Comparison of ENCODE assay signal across 8 mouse cellular contexts in the genomic region with DNA sequence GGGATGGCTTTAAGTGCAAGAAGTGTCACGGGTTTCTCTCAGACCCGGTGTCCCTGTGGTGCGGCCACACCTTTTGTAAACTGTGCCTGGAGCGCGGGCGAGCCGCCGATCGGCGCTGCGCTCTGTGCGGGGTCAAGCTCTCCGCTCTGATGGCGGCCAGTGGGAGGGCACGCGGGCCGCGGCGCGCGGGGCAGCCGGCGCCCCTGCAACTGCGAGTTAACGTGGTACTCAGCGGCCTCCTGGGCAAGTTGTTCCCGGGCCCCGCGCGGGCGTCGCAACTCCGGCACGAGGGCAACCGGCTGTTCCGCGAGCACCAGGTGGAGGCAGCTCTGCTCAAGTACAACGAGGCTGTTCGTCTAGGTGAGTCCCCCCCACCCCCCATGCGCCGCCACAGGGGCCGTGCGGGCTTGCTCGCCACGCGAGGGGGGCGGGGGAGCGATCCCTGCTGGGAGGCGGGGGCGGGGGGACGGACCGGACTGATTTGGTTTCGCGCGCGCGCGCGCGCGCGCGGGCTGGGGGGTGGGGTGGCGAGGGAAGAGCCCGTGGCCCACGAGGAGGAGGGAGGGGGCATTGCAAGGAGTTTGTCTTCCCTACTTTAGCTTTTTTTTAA. TPM values are rescaled to one million over a fixed set of nuclear protein-coding genes. Genes with fewer than 3 reads are reported as not detected.
DNase-seq lines count a peak whose midpoint lies in the region; ATAC-seq and TF ChIP-seq lines count a peak whose summit lies in the region.

No protein-coding gene starts in this region.

- H3K27ac ChIP-seq in thymus, adult 2 months (ENCODE audit: control insufficient read depth, insufficient read depth, low read length): no peak overlapping the region
- no peak overlapping the region for H3K27ac ChIP-seq in forebrain, postnatal 0 days (ENCODE audit: low read depth, low read length)
- H3K27ac ChIP-seq in intestine, postnatal 0 days (ENCODE audit: low read depth, low read length): no peak overlapping the region; the same call in 1 of the 2 replicates
- H3K27ac ChIP-seq in liver, embryonic 16.5 days (ENCODE audit: low read length): no peak overlapping the region
- H3K27ac ChIP-seq in olfactory bulb, adult 2 months (ENCODE audit: insufficient read depth, low read depth, low read length): no peak overlapping the region; the same call in 1 of the 2 replicates

- no peak for TF ChIP-seq POLR2A in thymus, adult 2 months (IDR thresholded peaks at IDR 0.05; ENCODE audit: control insufficient read depth, extremely low read depth, insufficient read depth, low read length, poor library complexity)
- TF ChIP-seq POLR2A in olfactory bulb, adult 2 months (IDR thresholded peaks at IDR 0.05; ENCODE audit: insufficient read depth, low read depth, low read length): no peak

- WGBS in thymus, adult 2 months: 1% methylated on average over 56 of the region's 66 CpGs
- WGBS in forebrain, postnatal 0 days: 36% methylated on average over 66 of the region's 66 CpGs
- 28% methylated on average over 53 of the region's 66 CpGs for WGBS in intestine, postnatal 0 days
- WGBS in liver, embryonic 16.5 days (ENCODE audit: insufficient replicate concordance): 17% methylated on average over 63 of the region's 66 CpGs
- 14% methylated on average over 64 of the region's 66 CpGs for WGBS in olfactory bulb, adult 2 months

- ATAC-seq in forebrain, postnatal 0 days: 0 out of 2 replicates have a peak, but pooled peaks have one; percentile 17
- ATAC-seq in intestine, postnatal 0 days: peak; percentile 25; the same call in 1 of the 2 replicates
- ATAC-seq in liver, embryonic 16.5 days (ENCODE audit: low read depth): no peak; the same call in 1 of the 2 replicates

- no peaks in the 10 kb centered on the region for H3K9me3 ChIP-seq in forebrain, postnatal 0 days (ENCODE audit: low read length)
- H3K9me3 ChIP-seq in intestine, postnatal 0 days (ENCODE audit: control insufficient read depth): no peaks in the 10 kb centered on the region
- no peaks in the 10 kb centered on the region for H3K9me3 ChIP-seq in liver, embryonic 16.5 days (replicated peaks; ENCODE audit: control insufficient read depth, low read length)

- peaks cover 3% of the 10 kb centered on the region; the same call in 1 of the 2 replicates for H3K4me1 ChIP-seq in thymus, adult 2 months (replicated peaks; ENCODE audit: control insufficient read depth, insufficient read depth, low read length)
- no peaks in the 10 kb centered on the region for H3K4me1 ChIP-seq in forebrain, postnatal 0 days (ENCODE audit: insufficient read depth)
- no peaks in the 10 kb centered on the region for H3K4me1 ChIP-seq in intestine, postnatal 0 days (replicated peaks; ENCODE audit: control insufficient read depth, insufficient read depth, low read length)
- no peaks in the 10 kb centered on the region for H3K4me1 ChIP-seq in liver, embryonic 16.5 days (ENCODE audit: control insufficient read depth, low read depth, low read length)
- H3K4me1 ChIP-seq in olfactory bulb, adult 2 months (ENCODE audit: control insufficient read depth, insufficient read depth, low read length): peaks cover 6% of the 10 kb centered on the region; the same call in 1 of the 2 replicates

- DNase-seq in thymus, adult 2 months: peak; percentile 16
- no peak for DNase-seq in thymus, postnatal 0 days (ENCODE audit: low spot score)
- DNase-seq in cerebellum, adult 11-12 months: peak; percentile 50
- DNase-seq in forebrain, postnatal 0 days: peak; percentile 4
- DNase-seq in spleen, postnatal 36 days (ENCODE audit: low spot score in 2 of 2): no peak

- no peak for TF ChIP-seq CTCF in thymus, adult 2 months (IDR thresholded peaks at IDR 0.05; ENCODE audit: borderline replicate concordance, control insufficient read depth, extremely low read depth, insufficient read depth, low read length, poor library complexity)
- TF ChIP-seq CTCF in forebrain, postnatal 0 days (IDR thresholded peaks at IDR 0.05; ENCODE audit: low read depth): no peak
- TF ChIP-seq CTCF in intestine, postnatal 0 days (IDR thresholded peaks at IDR 0.05; ENCODE audit: low read depth): no peak
- TF ChIP-seq CTCF in olfactory bulb, adult 2 months (IDR thresholded peaks at IDR 0.05; ENCODE audit: insufficient read depth, low read depth, low read length): no peak

- H3K9ac ChIP-seq in forebrain, postnatal 0 days: no peak overlapping the region
- H3K9ac ChIP-seq in intestine, postnatal 0 days (ENCODE audit: low read depth, low read length): peak overlapping the region; percentile 40
- H3K9ac ChIP-seq in liver, embryonic 16.5 days (ENCODE audit: low read depth, low read length): peak overlapping the region; percentile 41

- no peaks in the 10 kb centered on the region for H3K36me3 ChIP-seq in thymus, adult 2 months (ENCODE audit: control insufficient read depth, insufficient read depth, low read length)
- H3K36me3 ChIP-seq in forebrain, postnatal 0 days (ENCODE audit: insufficient read depth): no peaks in the 10 kb centered on the region
- H3K36me3 ChIP-seq in intestine, postnatal 0 days (ENCODE audit: control insufficient read depth, insufficient read depth): no peaks in the 10 kb centered on the region
- H3K36me3 ChIP-seq in liver, embryonic 16.5 days (ENCODE audit: control insufficient read depth, insufficient read depth): no peaks in the 10 kb centered on the region

- H3K4me3 ChIP-seq in thymus, adult 2 months (ENCODE audit: control insufficient read depth, insufficient read depth, low read length): peak overlapping the region; percentile 56
- peak overlapping the region; percentile 41 for H3K4me3 ChIP-seq in forebrain, postnatal 0 days (ENCODE audit: low read depth, low read length)
- H3K4me3 ChIP-seq in intestine, postnatal 0 days (ENCODE audit: low read depth, low read length): peak overlapping the region; percentile 50
- peak overlapping the region; percentile 53 for H3K4me3 ChIP-seq in liver, embryonic 16.5 days (ENCODE audit: low read depth, low read length)
- peak overlapping the region; percentile 64 for H3K4me3 ChIP-seq in olfactory bulb, adult 2 months (ENCODE audit: insufficient read depth, low read depth, low read length)

- H3K4me2 ChIP-seq in forebrain, postnatal 0 days (ENCODE audit: low read depth): peak overlapping the region; percentile 76
- peak overlapping the region; percentile 78 for H3K4me2 ChIP-seq in intestine, postnatal 0 days (replicated peaks; ENCODE audit: low read depth)
- peak overlapping the region; percentile 59 for H3K4me2 ChIP-seq in liver, embryonic 16.5 days (ENCODE audit: low read depth, low read length)

- no peaks in the 10 kb centered on the region; the same call in 1 of the 2 replicates for H3K27me3 ChIP-seq in thymus, adult 2 months (ENCODE audit: control insufficient read depth, insufficient read depth, low read length)
- H3K27me3 ChIP-seq in forebrain, postnatal 0 days (ENCODE audit: insufficient read depth, low read length): no peaks in the 10 kb centered on the region
- H3K27me3 ChIP-seq in intestine, postnatal 0 days (replicated peaks; ENCODE audit: control insufficient read depth, insufficient read depth, low read length): peaks cover 2% of the 10 kb centered on the region; the same call in 1 of the 2 replicates
- peaks cover 26% of the 10 kb centered on the region for H3K27me3 ChIP-seq in liver, embryonic 16.5 days (ENCODE audit: control insufficient read depth, insufficient read depth, low read depth, low read length)

RNA-seq across cellular contexts. Expression of a gene that starts 1.0 kb away (rescaled TPM):
- 1.7 and 2.3 TPM in 2 replicates for polyA plus RNA-seq in thymus, adult 2 months (2012; rRNA removed)
- 0.04 and 0.20 TPM in 2 replicates for polyA plus RNA-seq in thymus, postnatal 0 days (2015; fragmentation: Nextera tagmentation; extraction: Ambion mirVana)
- total RNA-seq in forebrain, postnatal 0 days (2014; rRNA removed): 6.2 and 11.3 TPM in 2 replicates
- 0.36 and 0.64 TPM in 2 replicates for polyA plus RNA-seq in forebrain, postnatal 0 days (2015; fragmentation: Nextera tagmentation; extraction: Ambion mirVana)
- 0.50 and 0.64 TPM in 2 replicates for polyA plus RNA-seq in intestine, postnatal 0 days (2015; fragmentation: Nextera tagmentation; extraction: Ambion mirVana)
- 0.43 and 0.50 TPM in 2 replicates for polyA plus RNA-seq in liver, embryonic 16.5 days (2015; fragmentation: Nextera tagmentation; extraction: Ambion mirVana)
- not detected in 2 replicates for polyA plus RNA-seq in olfactory bulb, adult 2 months (2012; ENCODE audit: insufficient read depth, insufficient read length, low replicate concordance, missing spikeins)

Comparison
In these comparisons a context has a peak if more than half of its experiments do, and no peak if none do; other contexts are left out.
1. DNase-seq: peak in thymus, adult 2 months (single experiment), cerebellum, adult 11-12 months (single experiment) and forebrain, postnatal 0 days (single experiment); none in thymus, postnatal 0 days (single experiment) and spleen, postnatal 36 days (0 of 2).
2. Peak in every context shown above with its lines, with median percentiles within 50 percentile points of each other: H3K4me3 ChIP-seq and H3K4me2 ChIP-seq.